Mouse (Mus musculus): Measurements from ENCODE around the gene Olfr412.

The Olfr412 gene

DNA sequence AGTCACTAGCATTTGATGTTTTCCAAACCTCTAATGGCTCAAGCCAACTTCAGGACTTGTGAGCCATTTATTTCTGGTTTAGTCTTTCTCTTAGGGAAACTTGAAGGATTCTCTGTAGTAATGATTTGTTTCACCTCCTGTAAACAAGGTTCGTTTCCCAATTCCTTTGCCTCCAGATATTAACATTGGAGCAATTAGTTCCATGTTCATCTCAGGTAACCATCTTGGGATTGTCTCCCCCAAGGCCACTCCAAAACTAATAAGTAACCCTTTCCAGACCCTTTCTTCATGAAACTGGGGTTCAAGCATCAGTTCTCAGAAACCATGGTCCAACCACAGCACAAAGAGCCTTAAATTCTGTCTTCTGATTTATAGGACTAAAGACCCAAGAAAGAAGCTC, at the start of gene Olfr412:
Olfr412 (plus strand) TSS at position 301 of the 400 bp plus-strand sequence.
- DNase-seq (ENCODE audit: low spot score in 2 of 2): no peak

DNA sequence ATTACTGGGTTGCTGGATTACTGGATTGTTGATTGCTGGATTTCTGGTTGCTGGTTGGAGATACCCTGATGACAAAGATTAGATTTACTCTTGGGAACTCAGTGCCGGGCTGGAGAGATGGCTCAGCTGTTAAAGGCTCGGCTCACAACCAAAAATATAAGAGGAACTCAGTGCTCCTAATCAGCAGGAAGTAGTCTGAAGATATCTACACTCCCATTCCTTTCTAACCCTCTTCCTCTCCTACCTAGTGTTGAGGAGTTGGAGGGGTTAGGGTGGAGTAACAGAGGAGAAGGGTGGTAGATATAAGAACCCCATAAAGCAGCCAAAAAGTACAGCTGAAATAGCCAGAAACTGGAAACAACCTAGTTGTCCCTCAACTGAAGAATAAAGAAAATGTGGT, 35.8 kb upstream of the Olfr412 start:
- no peak for DNase-seq (ENCODE audit: low spot score in 2 of 2)

DNA sequence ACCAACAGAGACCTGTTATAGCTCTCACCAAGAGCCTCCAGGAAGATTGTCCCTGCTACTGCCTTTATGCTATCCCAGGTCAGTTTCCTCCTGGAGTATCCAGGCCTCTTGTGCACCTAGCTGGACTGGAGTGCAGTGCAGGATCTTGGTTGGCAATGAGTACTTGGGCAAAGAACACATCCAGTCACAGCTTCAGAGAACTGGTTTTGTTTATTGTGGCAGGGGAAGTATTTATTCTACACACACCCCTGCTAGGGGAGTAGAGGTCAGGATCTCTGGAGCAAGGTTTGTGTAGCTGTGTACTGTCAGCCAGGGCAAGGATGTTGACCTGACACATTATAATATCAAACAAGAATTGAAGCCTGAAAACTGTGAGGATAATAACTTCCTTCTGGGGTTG, 33.1 kb upstream of the Olfr412 start:
- DNase-seq (ENCODE audit: low spot score in 2 of 2): no peak

DNA sequence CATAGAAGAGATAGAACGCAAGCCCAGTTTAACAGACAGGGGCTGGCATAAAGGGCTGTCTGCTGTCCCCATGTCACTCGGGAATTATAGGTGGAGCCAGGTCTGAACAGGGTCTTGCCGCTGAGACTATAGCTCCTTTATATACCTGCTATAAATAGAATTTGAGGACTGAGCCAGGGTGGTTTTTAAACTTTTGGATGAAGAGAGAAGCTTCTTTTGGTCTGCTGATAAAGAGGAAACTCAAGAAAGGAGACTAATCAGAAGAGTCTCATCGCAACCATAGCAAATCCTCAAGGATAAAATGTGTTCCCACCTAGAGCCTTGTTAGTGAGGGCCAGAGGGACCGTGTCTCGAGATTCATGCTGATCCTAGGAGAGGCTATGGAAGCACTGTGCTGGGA, 23.9 kb upstream of the Olfr412 start, which contains the start of gene Olfr410:
Olfr410 (minus strand) TSS at position 101 of the 400 bp plus-strand sequence.
- no peak for DNase-seq (ENCODE audit: low spot score in 2 of 2)

DNA sequence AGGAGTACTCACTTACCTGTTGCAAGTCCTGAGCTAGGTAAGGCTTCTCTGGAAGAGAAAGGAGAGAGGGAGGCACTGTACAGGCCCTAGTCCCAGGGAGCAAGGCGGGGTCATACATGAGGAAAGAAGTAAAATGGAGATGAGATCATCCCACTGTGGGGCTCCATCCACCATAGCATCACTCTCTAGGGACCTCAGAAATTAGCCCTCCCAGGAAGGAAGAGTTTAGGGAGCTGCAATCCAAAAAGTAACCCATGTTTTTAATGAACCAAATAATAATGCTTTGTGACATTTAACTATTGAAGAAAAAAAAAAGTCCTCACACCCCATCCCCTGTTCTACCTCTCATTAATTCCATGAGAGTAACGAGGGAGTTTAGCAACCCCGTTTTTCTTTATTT, 9.3 kb upstream of the Olfr412 start, which contains the start of gene Olfr411:
Olfr411 (minus strand) TSS at position 101 of the 400 bp plus-strand sequence.
- DNase-seq (ENCODE audit: low spot score in 2 of 2): no peak

DNA sequence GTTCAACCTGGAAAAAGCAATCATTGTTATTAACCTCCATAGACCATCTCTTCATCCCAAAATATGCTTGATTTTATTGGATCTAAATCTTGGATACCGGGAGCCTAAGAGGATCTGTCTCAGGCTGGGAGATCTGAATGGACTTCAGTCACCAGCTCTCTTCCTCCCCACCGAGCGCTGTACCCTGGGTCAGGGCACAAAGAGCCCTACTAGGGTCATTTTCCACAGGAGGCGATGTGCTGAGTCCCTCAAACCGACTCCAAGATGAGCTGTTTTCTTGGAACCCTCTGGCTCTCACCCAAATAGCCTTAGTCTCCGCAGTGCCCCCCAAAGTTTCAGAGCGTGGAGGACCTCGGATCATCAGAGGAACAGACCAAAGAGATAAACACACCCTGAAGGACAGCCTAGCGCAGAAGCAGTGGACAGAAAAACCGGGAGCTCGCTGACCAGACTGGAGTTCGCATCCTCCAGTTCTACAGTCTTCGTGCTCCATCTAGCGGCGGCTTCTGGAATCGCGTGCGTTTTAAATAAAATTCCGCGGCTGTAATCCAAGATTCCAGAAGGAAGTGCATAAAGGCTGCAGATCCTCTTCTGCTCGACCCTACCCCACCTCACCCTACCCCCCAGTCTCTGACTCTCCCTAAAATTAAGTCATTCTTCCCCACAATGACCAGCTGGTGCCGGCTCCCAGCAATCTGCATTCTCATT, 9.7 kb downstream of the Olfr412 start:
- DNase-seq (ENCODE audit: low spot score in 2 of 2): peak; percentile 26 to 32

DNA sequence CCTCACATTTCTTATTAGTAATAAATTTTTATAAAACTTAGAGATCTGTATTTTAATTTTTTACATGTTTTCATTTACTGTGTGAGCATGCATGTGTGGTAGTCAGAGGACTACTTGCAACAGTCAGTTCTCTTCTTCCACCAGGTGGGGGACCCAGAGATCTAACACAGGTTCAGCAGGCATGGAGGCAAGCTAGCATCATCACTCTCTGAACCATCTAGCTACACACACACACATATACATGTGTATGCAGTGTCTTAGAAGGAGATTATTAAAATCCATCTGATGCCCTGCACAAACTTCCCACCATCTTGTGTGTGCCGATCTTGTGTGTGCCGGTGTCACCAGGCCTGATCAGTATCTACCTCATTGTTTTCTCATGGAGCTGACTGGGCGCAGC, 15.0 kb downstream of the Olfr412 start:
- DNase-seq (ENCODE audit: low spot score in 2 of 2): peak in 1 of 2 experiments; percentile 14

DNA sequence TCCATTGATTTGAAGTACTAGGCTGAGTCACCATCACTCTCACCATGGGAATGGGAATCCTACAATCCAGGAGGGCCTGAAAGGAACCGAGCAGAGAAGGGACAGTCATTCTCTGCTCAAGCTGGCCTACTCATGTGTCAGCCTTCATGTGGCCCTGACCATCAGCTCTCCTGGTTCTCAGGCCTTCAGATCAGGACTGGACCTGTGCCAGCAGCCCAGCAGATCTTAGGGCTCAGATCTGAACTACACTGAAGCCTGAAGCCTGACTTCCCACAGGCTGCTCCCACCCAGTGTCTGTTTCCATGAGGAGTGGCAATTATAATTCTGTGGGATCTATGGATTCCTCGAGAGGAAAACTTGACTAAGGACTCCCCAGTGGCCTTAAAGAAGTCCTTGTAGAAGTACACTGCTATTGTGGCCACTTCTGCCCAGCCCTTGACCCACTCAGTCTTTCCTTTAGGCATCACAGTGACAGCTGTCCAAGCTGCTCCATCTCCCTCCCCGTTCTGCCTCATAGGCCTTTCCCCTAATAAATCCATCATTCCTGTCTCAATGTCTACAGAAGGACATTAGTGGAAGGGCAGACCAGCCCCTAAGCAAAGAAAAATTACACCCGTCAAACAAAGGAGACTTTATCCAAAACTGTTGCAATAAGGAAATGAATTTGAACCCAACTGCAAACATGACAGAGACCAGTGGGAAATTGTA, 17.5 kb downstream of the Olfr412 start:
- no peak for DNase-seq (ENCODE audit: low spot score in 2 of 2)

DNA sequence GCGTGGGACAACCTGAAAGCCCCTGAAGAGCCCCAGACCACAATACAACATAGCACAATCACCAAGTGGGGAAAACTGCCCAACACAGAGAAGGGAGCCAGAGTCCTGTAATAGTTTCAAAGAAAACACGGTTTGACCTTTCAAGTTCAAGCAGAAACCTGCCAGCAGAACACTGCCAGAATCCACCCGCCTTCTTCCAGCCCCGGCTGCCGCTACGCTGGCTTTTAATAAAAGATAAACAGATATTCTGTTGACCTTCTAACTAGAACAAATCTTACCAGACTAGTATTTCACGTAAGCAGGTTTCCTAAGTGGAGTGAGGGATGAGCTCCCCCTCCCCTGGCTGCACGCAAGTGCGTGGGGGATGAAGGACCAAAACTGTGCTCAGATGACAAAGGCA, 23.8 kb downstream of the Olfr412 start:
- DNase-seq (ENCODE audit: low spot score in 2 of 2): no peak

DNA sequence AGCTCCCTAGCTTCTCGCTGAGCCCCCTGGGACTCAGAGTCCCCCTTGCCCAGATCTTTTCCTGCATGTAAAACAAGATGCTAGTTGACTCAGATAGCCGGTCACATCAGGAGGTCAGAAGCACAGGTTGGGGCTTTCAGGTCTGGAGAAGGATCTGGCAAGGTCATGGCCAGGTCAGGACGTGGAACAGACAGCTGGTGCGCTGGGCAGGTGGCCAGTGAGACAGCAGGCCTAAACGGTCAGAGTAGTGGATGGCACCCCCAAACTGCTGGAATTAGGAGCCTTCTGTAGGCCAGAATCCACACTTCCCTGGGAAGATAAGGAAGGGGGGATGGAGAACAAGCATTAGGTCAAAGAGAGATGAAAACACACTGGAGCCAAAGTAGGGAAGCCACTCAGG, 25.3 kb downstream of the Olfr412 start:
- no peak for DNase-seq (ENCODE audit: low spot score in 2 of 2)

DNA sequence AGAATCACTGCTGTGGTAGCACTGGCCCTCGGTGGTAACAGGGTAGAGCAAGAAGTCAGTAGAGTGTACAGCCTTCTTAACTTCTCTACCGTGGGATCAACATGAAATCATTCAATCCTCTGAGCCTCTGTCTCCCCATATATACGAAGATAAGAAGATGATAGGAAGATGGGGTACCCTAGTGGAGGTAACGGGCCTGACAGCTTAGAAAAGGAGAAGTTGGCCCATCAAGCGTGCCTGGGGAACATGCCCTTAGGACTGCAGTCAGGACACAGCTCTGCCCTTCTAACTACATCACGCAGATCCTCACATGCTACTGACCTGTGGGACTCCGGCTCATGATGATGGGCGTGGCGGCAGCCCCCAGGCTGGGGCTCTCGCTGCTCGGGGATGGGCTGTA, 30.0 kb downstream of the Olfr412 start:
- no peak for DNase-seq (ENCODE audit: low spot score in 2 of 2)

DNA sequence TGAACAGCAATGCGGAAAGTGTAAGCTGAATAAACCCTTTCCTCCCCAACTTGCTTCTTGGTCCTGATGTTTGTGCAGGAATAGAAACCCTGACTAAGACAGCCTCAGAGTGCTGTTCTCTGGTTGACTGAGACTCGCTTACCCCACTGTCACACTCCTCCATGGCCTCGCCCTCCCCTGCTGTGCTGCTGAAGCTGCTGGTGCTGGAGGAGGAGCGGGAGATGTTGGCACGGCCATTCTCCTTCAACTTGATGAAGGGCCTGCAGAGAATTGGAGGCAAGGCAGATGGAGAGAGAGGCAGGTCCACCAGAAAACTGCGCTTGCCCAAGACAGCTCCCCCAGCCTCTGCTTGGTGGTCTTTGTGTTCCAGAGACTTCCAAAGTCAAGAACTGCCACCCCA, 31.0 kb downstream of the Olfr412 start:
- DNase-seq (ENCODE audit: low spot score in 2 of 2): no peak

DNA sequence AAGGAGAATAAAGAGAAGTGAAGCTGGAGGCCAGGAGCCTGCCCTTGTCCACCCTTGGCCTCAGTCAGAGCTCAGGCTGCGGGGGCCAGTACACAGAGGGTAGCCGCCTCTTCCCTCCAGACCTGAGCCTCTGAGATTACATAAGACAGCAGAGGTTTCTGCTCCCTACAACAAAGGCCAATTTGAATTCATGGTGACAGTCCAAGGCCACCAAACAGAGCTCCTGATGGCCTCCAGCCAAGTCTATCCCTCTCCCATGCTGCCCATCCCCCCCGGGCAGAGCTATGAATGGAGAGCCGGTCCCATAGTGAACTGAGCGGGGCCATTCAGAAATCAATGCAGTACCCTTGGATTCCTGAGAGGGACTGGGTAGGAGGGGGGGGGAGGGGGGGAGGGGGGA, 31.6 kb downstream of the Olfr412 start:
- DNase-seq (ENCODE audit: low spot score in 2 of 2): no peak

DNA sequence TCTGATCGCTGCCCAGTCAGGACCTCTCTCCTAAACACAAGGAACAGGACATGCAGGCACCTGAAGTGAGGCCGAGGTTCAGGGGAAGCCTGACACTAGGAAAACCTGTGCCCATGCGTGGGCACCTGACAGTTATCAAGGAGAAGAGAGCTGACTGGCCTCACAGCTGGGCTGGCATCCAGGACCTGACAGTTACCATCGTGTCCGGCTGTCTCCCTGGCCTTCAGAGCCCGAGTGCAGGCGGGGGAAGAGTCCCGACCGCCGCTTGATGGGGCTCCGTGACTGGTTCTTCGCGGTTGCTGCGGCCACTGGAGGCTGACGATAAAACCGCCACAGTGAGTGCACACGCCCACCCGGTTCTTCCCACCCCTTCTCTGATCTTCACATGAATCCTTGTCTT, 33.7 kb downstream of the Olfr412 start:
- no peak for DNase-seq (ENCODE audit: low spot score in 2 of 2)

DNA sequence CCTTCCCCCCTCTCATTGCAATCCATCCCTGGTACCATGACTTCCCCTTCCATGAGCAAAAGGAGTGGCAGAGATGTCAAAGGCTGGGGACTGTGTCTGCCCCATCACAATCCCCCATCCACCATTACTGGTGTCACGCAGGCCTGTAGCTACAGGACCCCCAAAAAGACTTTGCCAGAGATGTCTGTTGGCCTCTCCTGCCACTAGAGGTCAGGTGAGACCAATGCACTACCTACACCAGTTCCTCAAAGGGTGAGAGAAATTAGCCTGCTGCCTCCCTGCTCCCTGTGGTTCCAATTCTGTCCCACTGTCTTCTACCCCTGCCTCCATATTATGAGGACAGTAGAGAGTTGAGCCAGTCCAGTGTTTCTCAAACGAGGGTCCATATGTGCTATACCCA, 40.3 kb downstream of the Olfr412 start:
- no peak for DNase-seq (ENCODE audit: low spot score in 2 of 2)

DNA sequence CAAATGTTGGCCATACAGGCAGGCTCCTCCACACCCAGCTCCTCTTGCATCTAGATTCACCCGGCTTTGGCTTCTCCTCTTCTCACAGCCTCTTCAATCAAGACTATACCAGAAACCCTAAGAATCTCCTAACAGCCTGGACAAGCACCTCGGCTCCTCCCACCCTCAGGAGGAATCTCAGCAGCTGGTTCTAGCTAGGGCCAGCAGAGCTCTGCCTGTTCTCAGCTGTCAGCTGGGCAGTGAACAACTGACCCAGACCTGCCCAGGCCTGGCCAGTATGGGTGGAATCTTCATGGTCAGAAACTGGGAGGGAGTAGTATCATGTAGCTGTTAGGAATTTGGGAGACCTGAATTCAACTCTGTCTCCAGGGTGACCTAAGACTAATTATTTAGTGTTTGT, 42.3 kb downstream of the Olfr412 start:
- no peak for DNase-seq (ENCODE audit: low spot score in 2 of 2)

DNA sequence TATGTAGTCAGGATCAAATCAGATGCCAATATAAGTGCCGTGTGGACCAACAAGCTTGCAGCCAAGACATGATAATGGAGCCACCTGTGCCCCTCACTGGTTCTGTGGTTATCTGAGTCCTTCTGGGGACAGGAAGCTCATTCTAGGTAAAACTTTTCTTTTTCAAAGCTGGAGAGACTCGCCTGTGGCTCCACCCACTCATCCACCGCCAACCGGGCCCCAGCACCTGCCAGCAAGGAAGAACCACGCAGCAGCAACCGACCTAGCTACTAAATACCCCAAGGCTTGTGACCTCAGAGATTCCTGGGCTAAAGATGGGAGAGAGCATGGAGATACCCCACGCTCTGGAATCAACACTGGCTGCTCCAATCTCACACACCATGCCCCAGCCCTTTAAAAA, 43.3 kb downstream of the Olfr412 start:
- DNase-seq (ENCODE audit: low spot score in 2 of 2): no peak

DNA sequence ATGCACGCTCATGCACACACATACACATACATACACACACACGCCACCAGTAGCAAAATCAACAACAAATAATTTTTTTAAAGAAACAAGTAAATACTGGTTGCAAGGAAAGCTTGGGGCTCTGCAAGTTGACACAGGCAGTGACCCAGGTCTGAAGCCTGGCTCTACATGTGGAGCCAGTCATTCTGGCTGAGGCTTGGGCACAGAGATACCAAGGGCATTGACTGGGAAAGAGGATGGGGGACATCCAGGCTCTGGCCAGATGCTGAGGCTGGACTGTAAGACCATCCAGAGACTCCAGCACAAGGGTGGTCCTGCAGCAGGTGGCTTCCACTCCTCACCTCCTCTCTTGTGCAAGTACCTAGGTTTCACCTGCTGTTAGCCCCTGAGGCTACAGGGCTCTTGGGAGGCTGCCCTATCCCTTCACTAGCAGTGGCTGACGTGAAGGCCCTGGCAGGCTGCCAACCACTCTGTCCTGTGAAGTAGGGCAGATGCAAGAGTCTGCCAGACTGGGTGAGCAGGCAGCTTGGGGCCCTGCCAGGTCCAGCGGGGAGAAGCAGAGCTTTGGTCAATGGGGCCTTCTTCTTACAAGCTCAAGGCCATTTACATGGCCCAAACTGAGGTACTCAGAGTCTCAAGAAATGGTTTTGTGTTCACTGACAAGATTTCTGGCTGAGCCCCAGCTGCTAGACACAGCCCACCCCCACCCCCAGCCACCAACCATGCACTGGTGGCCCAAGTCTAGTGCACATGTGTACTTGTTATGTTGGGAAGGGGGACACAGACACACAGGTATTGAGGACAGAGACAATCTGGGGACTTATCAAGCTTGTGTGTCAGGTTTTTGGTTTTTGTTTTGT, 46.9 kb downstream of the Olfr412 start:
- DNase-seq (ENCODE audit: low spot score in 2 of 2): no peak

DNA sequence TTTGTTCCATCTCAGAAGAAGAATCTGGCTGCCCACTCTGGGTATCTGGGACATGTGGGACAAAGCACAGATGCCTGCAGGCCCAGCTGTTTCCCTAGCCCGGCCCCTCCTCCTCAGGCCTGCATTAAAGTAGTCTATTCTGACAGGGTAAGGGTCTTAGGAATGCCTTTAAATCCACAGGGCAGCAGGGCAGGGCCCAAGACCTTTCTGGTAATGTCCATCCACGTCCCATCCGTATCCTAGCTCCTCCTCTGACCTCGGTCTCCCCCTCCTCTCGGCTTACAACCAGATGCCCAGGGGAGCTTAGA, 47.5 kb downstream of the Olfr412 start:
- DNase-seq (ENCODE audit: low spot score in 2 of 2): no peak

DNA sequence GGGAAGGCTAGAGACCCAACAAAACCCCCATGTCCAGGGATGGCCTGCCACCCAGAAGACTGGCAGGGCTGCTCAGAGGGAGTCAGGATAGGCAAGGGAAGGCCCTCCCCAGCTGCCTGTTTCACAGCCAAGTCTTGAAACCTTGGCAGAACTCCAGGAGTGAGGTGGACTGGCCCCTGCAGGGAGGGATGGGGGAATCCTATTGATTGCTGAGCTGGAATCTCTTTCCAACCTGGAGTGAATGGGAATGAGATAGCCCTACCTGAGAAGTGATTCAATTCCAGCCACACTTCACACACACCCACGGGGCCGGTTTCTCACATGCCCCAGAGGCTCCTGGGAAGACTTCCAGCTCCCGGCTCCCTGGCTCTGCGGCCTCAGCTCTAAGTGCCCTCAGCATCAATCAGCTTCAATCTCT, 47.9 kb downstream of the Olfr412 start:
- no peak for DNase-seq (ENCODE audit: low spot score in 2 of 2)

DNA sequence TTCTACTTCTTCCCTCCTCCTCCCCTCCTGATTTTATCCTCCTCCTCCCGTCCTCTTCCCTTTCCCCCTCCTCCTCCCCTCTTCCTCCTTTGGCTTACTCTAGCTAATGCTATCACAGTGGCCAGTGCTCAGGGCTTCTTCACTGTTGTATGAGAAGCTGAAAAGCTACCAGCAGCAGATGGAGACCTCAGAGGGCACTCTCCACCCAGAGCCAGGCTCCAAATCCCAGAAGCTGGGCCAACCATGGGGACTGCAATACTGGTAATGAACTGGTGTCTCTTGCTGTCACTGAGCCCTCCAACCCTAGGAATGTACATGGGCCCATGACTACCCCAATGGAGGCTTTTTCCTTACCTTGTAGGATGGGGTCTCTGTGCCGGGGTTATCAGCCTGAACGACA, 50.1 kb downstream of the Olfr412 start:
- no peak for DNase-seq (ENCODE audit: low spot score in 2 of 2)

DNA sequence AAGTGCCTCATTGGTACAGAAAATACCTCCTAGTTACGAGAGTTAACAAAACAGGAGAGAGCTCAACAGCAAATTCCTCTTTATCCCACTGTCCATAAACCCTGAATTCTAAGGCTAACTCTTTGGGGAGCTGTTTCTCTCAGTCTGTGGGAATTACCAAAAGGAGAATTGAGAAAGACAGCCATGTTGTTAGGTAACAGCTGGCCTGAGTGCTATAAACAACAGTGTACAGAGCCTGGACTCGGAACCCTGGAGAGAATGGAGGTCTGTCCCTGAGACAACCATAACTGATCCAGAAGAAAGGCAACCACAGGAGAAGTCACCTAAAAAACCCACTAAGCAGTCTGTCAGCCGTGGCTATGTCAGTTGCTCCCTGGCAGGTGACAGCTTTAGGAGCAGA, 50.6 kb downstream of the Olfr412 start:
- no peak for DNase-seq (ENCODE audit: low spot score in 2 of 2)

Data from natural killer cell, adult 2 months (primary cell).